Mouse (Mus musculus) megakaryocyte, embryonic 14.5 days (primary cell): ENCODE data around the gene Atp2c1. TPM values are rescaled to one million over a fixed set of nuclear protein-coding genes. Genes with fewer than 3 reads are reported as not detected.

ENCODE experiments used
- H3K27me3 ChIP-seq: replicated peaks from 2 replicates; pipeline ENCODE3; 2012; ENCODE audit warnings: inconsistent platforms
- H3K36me3 ChIP-seq: replicated peaks from 2 replicates; pipeline ENCODE3; 2012; ENCODE audit warnings: low read length, inconsistent platforms, mixed read lengths
- H3K4me1 ChIP-seq: 2 replicates; pipeline ENCODE4 v1.6.1; 2012; ENCODE audit warnings: inconsistent platforms
- H3K4me3 ChIP-seq: replicated peaks from 2 replicates; pipeline ENCODE3; 2012; ENCODE audit warnings: moderate library complexity, mild to moderate bottlenecking, inconsistent platforms
- H3K9me3 ChIP-seq: 2 replicates; pipeline ENCODE4 v1.6.1; 2012; ENCODE audit warnings: inconsistent platforms
- FLI1 ChIP-seq: IDR thresholded peaks from 2 replicates; pipeline ENCODE4 v1.6.1; 2012; ENCODE audit warnings: low read length, inconsistent platforms, mixed read lengths
- GATA1 ChIP-seq: IDR thresholded peaks from 3 replicates; pipeline ENCODE4 v1.6.1; 2012; ENCODE audit warnings: mixed read lengths, low read length, inconsistent platforms, borderline replicate concordance
- polyA plus RNA-seq: library from polyadenylated mRNA; stranded (reverse); fragments of >175 nt; gene quantifications from 2 replicates; pipeline ENCODE4 v1.2.3, GENCODE M21; 2012; ENCODE audit warnings: low replicate concordance; ENCODE audit not compliant: insufficient read depth

The Atp2c1 gene
- 4.5 TPM in 1 of 2 replicates, not detected in the other for polyA plus RNA-seq

GRCm38 (mm10) chr9:105527219-105527618, at the start of gene Atp2c1:
Gene Atp2c1 (minus strand): TSS chr9:105527319.
- Histone ChIP-seq H3K4me1 (peaks cover 67% of the 10 kb centered on the region), H3K4me3 (no peak within 1 kb of the TSS), H3K9me3 (no peaks in the 10 kb centered on the region), H3K36me3 (no peaks in the 10 kb centered on the region), H3K27me3 (no peaks in the 10 kb centered on the region)
- TF ChIP-seq FLI1 (no peak), GATA1 (no peak)

- Histone ChIP-seq H3K4me3 (no peak overlapping the region), H3K27me3 (no peaks in the 10 kb centered on the region), H3K9me3 (no peaks in the 10 kb centered on the region; the same call in 1 of the 2 replicates), H3K4me1 (peaks cover 70% of the 10 kb centered on the region), H3K36me3 (peaks cover 27% of the 10 kb centered on the region)
- no peak for TF ChIP-seq FLI1
Measured at GRCm38 (mm10) chr9:105557452-105557851, 30.3 kb upstream of the Atp2c1 start.

- Histone ChIP-seq H3K36me3 (peaks cover 29% of the 10 kb centered on the region), H3K9me3 (no peaks in the 10 kb centered on the region; the same call in 1 of the 2 replicates), H3K4me1 (peaks cover 68% of the 10 kb centered on the region), H3K4me3 (no peak overlapping the region), H3K27me3 (no peaks in the 10 kb centered on the region)
- TF ChIP-seq FLI1 (no peak), GATA1 (no peak)
Measured at GRCm38 (mm10) chr9:105556141-105556735, 29.1 kb upstream of the Atp2c1 start.

GRCm38 (mm10) chr9:105554439-105554807, 27.3 kb upstream of the Atp2c1 start:
- Histone ChIP-seq H3K4me3 (peak overlapping the region; percentile 80), H3K9me3 (no peaks in the 10 kb centered on the region; the same call in 1 of the 2 replicates), H3K4me1 (peaks cover 85% of the 10 kb centered on the region), H3K27me3 (no peaks in the 10 kb centered on the region), H3K36me3 (peaks cover 29% of the 10 kb centered on the region)
- TF ChIP-seq FLI1 = no peak
- no peak for TF ChIP-seq GATA1

- Histone ChIP-seq H3K4me3 (peak overlapping the region; percentile 80), H3K27me3 (no peaks in the 10 kb centered on the region), H3K4me1 (peaks cover 88% of the 10 kb centered on the region), H3K9me3 (no peaks in the 10 kb centered on the region; the same call in 1 of the 2 replicates), H3K36me3 (peaks cover 29% of the 10 kb centered on the region)
- TF ChIP-seq GATA1 = no peak
- no peak for TF ChIP-seq FLI1
Measured at GRCm38 (mm10) chr9:105553629-105554438, 26.7 kb upstream of the Atp2c1 start.

- Histone ChIP-seq H3K4me1 (peaks cover 88% of the 10 kb centered on the region), H3K9me3 (no peaks in the 10 kb centered on the region), H3K4me3 (no peak overlapping the region), H3K27me3 (no peaks in the 10 kb centered on the region), H3K36me3 (peaks cover 16% of the 10 kb centered on the region)
- no peak for TF ChIP-seq FLI1
Measured at GRCm38 (mm10) chr9:105551407-105551806, 24.3 kb upstream of the Atp2c1 start.

GRCm38 (mm10) chr9:105549096-105549495, 22.0 kb upstream of the Atp2c1 start:
- no peaks in the 10 kb centered on the region for H3K27me3 ChIP-seq
- peaks cover 75% of the 10 kb centered on the region for H3K4me1 ChIP-seq
- H3K36me3 ChIP-seq = peaks cover 2% of the 10 kb centered on the region
- H3K9me3 ChIP-seq = no peaks in the 10 kb centered on the region
- TF ChIP-seq FLI1 = no peak
- TF ChIP-seq GATA1 = peak; percentile 45; the same call in 1 of the 3 replicates
- H3K4me3 ChIP-seq = peak overlapping the region; percentile 79

GRCm38 (mm10) chr9:105544013-105544750, 17.1 kb upstream of the Atp2c1 start:
- Histone ChIP-seq H3K4me1 (peaks cover 33% of the 10 kb centered on the region), H3K9me3 (no peaks in the 10 kb centered on the region), H3K4me3 (no peak overlapping the region), H3K36me3 (no peaks in the 10 kb centered on the region), H3K27me3 (no peaks in the 10 kb centered on the region)
- TF ChIP-seq GATA1 (no peak), FLI1 (no peak)

GRCm38 (mm10) chr9:105537473-105537872, 10.4 kb upstream of the Atp2c1 start:
- H3K36me3 ChIP-seq = no peaks in the 10 kb centered on the region
- H3K9me3 ChIP-seq = peaks cover 3% of the 10 kb centered on the region; the same call in 1 of the 2 replicates
- H3K4me3 ChIP-seq = no peak overlapping the region
- no peaks in the 10 kb centered on the region for H3K27me3 ChIP-seq
- H3K4me1 ChIP-seq = peaks cover 43% of the 10 kb centered on the region
- no peak for TF ChIP-seq GATA1
- no peak for TF ChIP-seq FLI1
